Mouse (Mus musculus) liver, embryonic 15.5 days (tissue): ENCODE measurements around the gene Apobec3. TPM values are rescaled to one million over a fixed set of nuclear protein-coding genes. Genes with fewer than 3 reads are reported as not detected.
A peak's percentile ranks its signal among the peaks of the same experiment; 100 is the strongest.
"Not testable (repeated sequence)": the region's sequence is repeated elsewhere in the genome, so short reads cannot be mapped to it uniquely, and the experiment has no call there.

ENCODE experiments used
- ATAC-seq: fragments of 200-750 bp; cut with Nextera tagmentation; 2 replicates; pipeline ENCODE4 v1.8.0; 2017; ENCODE audit warnings: moderate number of reproducible peaks, mild to moderate bottlenecking, moderate library complexity; ENCODE audit not compliant: insufficient read depth
- H3K27ac ChIP-seq: fragments of 300-500 bp; sonication (generic); replicated peaks from 2 replicates; pipeline ENCODE4 v1.5.1; 2015; ENCODE audit warnings: mild to moderate bottlenecking, inconsistent platforms
- H3K27me3 ChIP-seq: fragments of 300-500 bp; sonication (generic); 2 replicates; pipeline ENCODE4 v1.6.1; 2015; ENCODE audit warnings: mild to moderate bottlenecking, inconsistent platforms
- H3K36me3 ChIP-seq: fragments of 300-500 bp; sonication (generic); replicated peaks from 2 replicates; pipeline ENCODE4 v1.6.1; 2015; ENCODE audit warnings: moderate library complexity, mild to moderate bottlenecking, inconsistent platforms
- H3K4me1 ChIP-seq: fragments of 300-500 bp; sonication (generic); replicated peaks from 2 replicates; pipeline ENCODE4 v1.6.1; 2015; ENCODE audit warnings: inconsistent platforms
- H3K4me2 ChIP-seq: fragments of 300-500 bp; sonication (generic); 2 replicates; pipeline ENCODE4 v1.6.1; 2015; ENCODE audit warnings: moderate library complexity, mild to moderate bottlenecking, inconsistent platforms
- H3K4me3 ChIP-seq: fragments of 300-500 bp; sonication (generic); replicated peaks from 2 replicates; pipeline ENCODE4 v1.5.1; 2015; ENCODE audit warnings: mild to moderate bottlenecking, inconsistent platforms
- H3K9ac ChIP-seq: fragments of 300-500 bp; sonication (generic); 2 replicates; pipeline ENCODE4 v1.6.1; 2015; ENCODE audit warnings: moderate library complexity, mild to moderate bottlenecking, inconsistent platforms
- H3K9me3 ChIP-seq: fragments of 300-500 bp; sonication (generic); replicated peaks from 2 replicates; pipeline ENCODE4 v1.6.1; 2016; ENCODE audit warnings: inconsistent platforms
- WGBS: fragments of 180-500 bp; shearing (Covaris S2); methylation state at CpG from one replicate; pipeline ENCODE4 v1.1.7; 2015; ENCODE audit warnings: mixed read lengths; ENCODE audit not compliant: insufficient replicate concordance; 5-methylcytosine and 5-hydroxymethylcytosine counted together
- polyA plus RNA-seq: library from polyadenylated mRNA; unstranded; fragments of >200 nt; fragmentation: Nextera tagmentation; extraction: Ambion mirVana; gene quantifications from 2 replicates; pipeline ENCODE4 v1.2.1, GENCODE M21; 2015

The Apobec3 gene
- polyA plus RNA-seq, 1 experiment from 2014 or later: 34.5 TPM

GRCm38 (mm10) chr15:79896080-79896725 is 4.7 kb downstream of the Apobec3 start:
- H3K4me2 ChIP-seq: peak overlapping the region; percentile 27; the same call in 1 of the 2 replicates
- no peak overlapping the region for H3K4me3 ChIP-seq
- ATAC-seq: no peak
- no peaks in the 10 kb centered on the region for H3K27me3 ChIP-seq
- WGBS: 62% methylated on average over 9 of the region's 9 CpGs
- H3K36me3 ChIP-seq: peaks cover 42% of the 10 kb centered on the region
- 0 out of 2 replicates have a peak overlapping the region, but pooled peaks have one; percentile 5 for H3K9ac ChIP-seq
- no peaks in the 10 kb centered on the region for H3K9me3 ChIP-seq
- peaks cover 53% of the 10 kb centered on the region for H3K4me1 ChIP-seq
- peak overlapping the region; percentile 69 for H3K27ac ChIP-seq

- H3K4me2 ChIP-seq: no peak overlapping the region
- H3K9ac ChIP-seq: no peak overlapping the region
- peaks cover 63% of the 10 kb centered on the region for H3K36me3 ChIP-seq
- no peak overlapping the region for H3K27ac ChIP-seq
- no peak overlapping the region for H3K4me3 ChIP-seq
- 70% methylated on average over 5 of the region's 5 CpGs for WGBS
- H3K4me1 ChIP-seq: peaks cover 29% of the 10 kb centered on the region
- H3K9me3 ChIP-seq: no peaks in the 10 kb centered on the region
- no peaks in the 10 kb centered on the region for H3K27me3 ChIP-seq
- ATAC-seq: no peak
Observed at GRCm38 (mm10) chr15:79898988-79899387, 7.5 kb downstream of the Apobec3 start.

- H3K9ac ChIP-seq: no peak overlapping the region
- H3K27ac ChIP-seq: 0 out of 2 replicates have a peak overlapping the region, but pooled peaks have one; percentile 29
- no peaks in the 10 kb centered on the region for H3K9me3 ChIP-seq
- no peak for ATAC-seq
- no peak overlapping the region for H3K4me2 ChIP-seq
- peaks cover 19% of the 10 kb centered on the region for H3K4me1 ChIP-seq
- peaks cover 72% of the 10 kb centered on the region for H3K36me3 ChIP-seq
- H3K27me3 ChIP-seq: no peaks in the 10 kb centered on the region
- no peak overlapping the region for H3K4me3 ChIP-seq
- WGBS: 71% methylated on average over 6 of the region's 6 CpGs
Observed at GRCm38 (mm10) chr15:79899828-79900510, 8.5 kb downstream of the Apobec3 start.

- Histone ChIP-seq H3K9ac (no peak overlapping the region), H3K36me3 (peaks cover 80% of the 10 kb centered on the region), H3K27me3 (no peaks in the 10 kb centered on the region), H3K9me3 (no peaks in the 10 kb centered on the region), H3K4me3 (no peak overlapping the region), H3K27ac (no peak overlapping the region), H3K4me2 (no peak overlapping the region), H3K4me1 (peaks cover 14% of the 10 kb centered on the region)
- ATAC-seq: no peak
- WGBS: 76% methylated on average over 7 of the region's 7 CpGs
Observed at GRCm38 (mm10) chr15:79900751-79901150, 9.3 kb downstream of the Apobec3 start.

- WGBS: 89% methylated on average over 2 of the region's 2 CpGs
- Histone ChIP-seq H3K27me3 (no peaks in the 10 kb centered on the region), H3K4me2 (no peak overlapping the region), H3K9me3 (no peaks in the 10 kb centered on the region), H3K27ac (no peak overlapping the region), H3K4me3 (no peak overlapping the region), H3K4me1 (peaks cover 8% of the 10 kb centered on the region), H3K9ac (no peak overlapping the region), H3K36me3 (peaks cover 84% of the 10 kb centered on the region)
- no peak for ATAC-seq
Observed at GRCm38 (mm10) chr15:79901399-79901798, 9.9 kb downstream of the Apobec3 start.

- not testable (repeated sequence) for H3K9me3 ChIP-seq, H3K4me1 ChIP-seq, H3K4me3 ChIP-seq, H3K27me3 ChIP-seq, H3K9ac ChIP-seq, H3K4me2 ChIP-seq, H3K27ac ChIP-seq, ATAC-seq
- peaks cover 86% of the 10 kb centered on the region for H3K36me3 ChIP-seq
- 88% methylated on average over 8 of the region's 8 CpGs for WGBS
Observed at GRCm38 (mm10) chr15:79903081-79903480, 11.6 kb downstream of the Apobec3 start.

- H3K4me1 ChIP-seq: peaks cover 3% of the 10 kb centered on the region; the same call in 1 of the 2 replicates
- H3K36me3 ChIP-seq: peaks cover 82% of the 10 kb centered on the region
- no peak overlapping the region for H3K27ac ChIP-seq
- H3K27me3 ChIP-seq: no peaks in the 10 kb centered on the region
- no peaks in the 10 kb centered on the region for H3K9me3 ChIP-seq
- H3K4me3 ChIP-seq: no peak overlapping the region
- no peak overlapping the region for H3K4me2 ChIP-seq
- H3K9ac ChIP-seq: no peak overlapping the region
- ATAC-seq: no peak
Observed at GRCm38 (mm10) chr15:79903963-79904362, 12.5 kb downstream of the Apobec3 start.

- H3K9ac ChIP-seq, H3K27me3 ChIP-seq, H3K4me1 ChIP-seq, H3K4me3 ChIP-seq, H3K4me2 ChIP-seq, H3K9me3 ChIP-seq, ATAC-seq, H3K27ac ChIP-seq: not testable (repeated sequence)
- WGBS: 81% methylated on average over 11 of the region's 11 CpGs
- H3K36me3 ChIP-seq: peaks cover 80% of the 10 kb centered on the region
Observed at GRCm38 (mm10) chr15:79904678-79905077, 13.2 kb downstream of the Apobec3 start.

- Histone ChIP-seq H3K36me3 (peaks cover 75% of the 10 kb centered on the region), H3K9ac (no peak overlapping the region), H3K4me1 (0 out of 2 replicates have a peak, but pooled peaks cover 3% of the 10 kb centered on the region), H3K9me3 (no peaks in the 10 kb centered on the region), H3K27me3 (no peaks in the 10 kb centered on the region), H3K4me2 (no peak overlapping the region), H3K4me3 (no peak overlapping the region), H3K27ac (no peak overlapping the region)
- no peak for ATAC-seq
- 73% methylated on average over 12 of the region's 12 CpGs for WGBS
Observed at GRCm38 (mm10) chr15:79905211-79905610, 13.8 kb downstream of the Apobec3 start.

GRCm38 (mm10) chr15:79906855-79907254 is 15.4 kb downstream of the Apobec3 start:
- WGBS: 60% methylated on average over 14 of the region's 14 CpGs
- ATAC-seq: no peak
- no peak overlapping the region for H3K4me3 ChIP-seq
- H3K27ac ChIP-seq: no peak overlapping the region
- H3K4me1 ChIP-seq: 0 out of 2 replicates have a peak, but pooled peaks cover 3% of the 10 kb centered on the region
- H3K9me3 ChIP-seq: no peaks in the 10 kb centered on the region
- H3K36me3 ChIP-seq: peaks cover 62% of the 10 kb centered on the region
- H3K27me3 ChIP-seq: no peaks in the 10 kb centered on the region
- H3K4me2 ChIP-seq: no peak overlapping the region
- no peak overlapping the region for H3K9ac ChIP-seq

- ATAC-seq, H3K4me3 ChIP-seq, H3K9me3 ChIP-seq, H3K4me2 ChIP-seq, H3K27ac ChIP-seq, H3K27me3 ChIP-seq, H3K9ac ChIP-seq, H3K4me1 ChIP-seq: not testable (repeated sequence)
- peaks cover 47% of the 10 kb centered on the region for H3K36me3 ChIP-seq
- WGBS: 69% methylated on average over 3 of the region's 3 CpGs
Observed at GRCm38 (mm10) chr15:79909006-79909405, 17.5 kb downstream of the Apobec3 start.
